Mouse (Mus musculus): ENCODE results near the gene Gadd45g. TPM values are rescaled to one million over a fixed set of nuclear protein-coding genes. Genes with fewer than 3 reads are reported as not detected.

Gadd45g gene
- 10 to 100 TPM; 10.3 to 22.3 (median 14.1) TPM for total RNA-seq (2022)

DNA sequence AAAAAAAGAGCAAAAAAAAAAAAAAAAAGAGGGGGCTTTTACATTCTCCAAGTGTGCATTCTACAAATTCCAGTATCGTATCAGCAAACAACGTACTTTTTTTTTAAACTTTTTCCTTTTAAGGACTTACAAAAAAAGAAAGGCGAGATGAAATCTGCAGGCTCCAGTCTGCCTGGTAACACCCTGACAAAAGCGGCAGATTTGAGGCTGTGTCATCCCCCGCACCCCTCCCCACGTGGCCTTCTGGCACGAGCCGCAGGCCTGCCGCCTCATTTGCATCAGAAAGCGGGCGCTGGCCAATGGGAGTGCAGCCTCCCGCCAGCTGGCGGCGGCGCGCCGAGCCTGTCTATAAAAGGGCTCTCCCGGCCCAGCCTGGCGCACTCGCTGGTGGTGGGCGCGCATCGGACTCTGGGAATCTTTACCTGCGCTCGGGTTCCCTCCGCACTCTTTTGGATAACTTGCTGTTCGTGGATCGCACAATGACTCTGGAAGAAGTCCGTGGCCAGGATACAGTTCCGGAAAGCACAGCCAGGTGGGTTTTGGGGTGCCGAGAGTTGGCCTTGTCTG lies at the start of gene Gadd45g:
TSS of gene Gadd45g (plus strand) at position 378 of the 567 bp plus-strand sequence.
- DNase-seq (ENCODE audit: low spot score in 2 of 2): peak; percentile 84 to 96

- no peak for DNase-seq (ENCODE audit: low spot score in 2 of 2)
Observed at GRCm38 (mm10) chr13:51797899-51798746, 48.4 kb upstream of the Gadd45g start.

DNA sequence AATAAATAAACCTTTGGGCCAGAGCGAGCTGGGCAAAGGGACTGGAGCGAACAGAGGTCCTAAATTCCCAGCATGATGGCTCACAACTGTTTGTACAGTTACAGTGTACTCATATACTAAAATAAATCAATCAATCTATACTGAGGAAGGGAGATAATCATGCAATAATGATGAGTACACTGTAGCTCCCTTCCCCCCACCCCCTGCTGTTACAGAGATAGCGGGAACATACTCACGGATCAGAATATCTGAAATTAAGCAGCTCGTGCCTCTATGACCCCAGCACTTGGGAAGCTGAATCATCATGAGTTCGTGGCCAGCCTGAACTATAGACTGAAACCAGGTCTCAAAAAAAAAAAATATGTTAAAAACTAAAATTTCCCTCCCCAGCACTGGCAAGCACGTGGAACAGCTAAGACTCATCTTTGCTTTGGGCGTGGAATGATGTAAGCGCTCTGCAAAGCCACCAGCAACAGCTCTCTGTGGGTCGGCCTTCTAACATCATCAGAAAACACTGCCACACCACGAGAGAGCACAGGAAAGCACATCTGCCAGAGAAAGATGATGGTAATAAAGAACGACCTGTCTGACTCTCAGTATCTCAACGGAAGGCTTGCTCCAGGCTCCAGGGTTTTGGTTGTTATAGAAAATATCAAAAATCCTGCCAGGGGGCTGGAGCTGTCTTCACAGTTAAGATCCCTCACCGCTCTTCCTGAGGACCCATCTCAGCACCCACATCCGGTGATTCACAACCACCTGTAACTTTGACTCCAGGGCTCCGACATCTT lies 46.5 kb upstream of the Gadd45g start:
- DNase-seq (ENCODE audit: low spot score in 2 of 2): no peak

DNA sequence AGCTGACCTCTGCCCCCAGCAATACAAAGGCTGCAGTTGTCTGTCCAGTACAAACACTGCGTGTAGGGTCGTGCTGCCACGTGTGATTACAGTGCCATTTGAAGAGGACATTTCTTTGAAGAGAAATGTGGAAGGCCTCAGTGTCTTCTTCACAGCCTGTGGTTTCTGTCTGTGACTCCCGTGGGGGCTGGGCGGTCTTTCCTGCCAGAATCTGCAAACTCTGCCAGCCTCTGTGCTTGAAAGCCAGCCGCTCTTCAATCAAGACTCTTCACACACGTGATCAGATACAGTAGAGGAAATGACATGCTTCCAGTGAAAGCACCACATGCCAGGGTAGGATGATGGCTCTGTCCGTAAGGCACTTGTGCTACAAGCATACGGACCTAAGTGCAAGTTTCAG lies 45.6 kb upstream of the Gadd45g start:
- DNase-seq (ENCODE audit: low spot score in 2 of 2): no peak

DNA sequence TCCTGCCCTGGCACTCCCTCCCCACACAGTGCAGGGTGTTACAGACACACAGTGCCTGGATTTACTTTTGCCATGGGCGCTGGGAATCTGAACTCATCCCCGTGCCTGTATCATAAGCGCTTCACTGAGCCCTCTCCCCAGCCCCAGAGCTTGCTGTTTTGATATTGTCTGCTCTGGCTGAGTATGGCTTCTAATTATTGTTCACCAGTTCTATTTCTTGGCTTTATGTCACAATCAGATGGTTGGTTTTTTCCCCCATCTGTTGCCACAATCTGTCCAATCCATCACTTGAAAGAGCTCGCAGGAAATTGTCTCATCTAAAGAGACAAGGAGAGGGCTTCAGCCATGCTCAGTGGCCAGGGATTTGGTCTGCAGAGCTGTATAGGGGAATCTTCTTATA lies 40.8 kb upstream of the Gadd45g start:
- no peak for DNase-seq (ENCODE audit: low spot score in 2 of 2)

- no peak for DNase-seq (ENCODE audit: low spot score in 2 of 2)
Observed at GRCm38 (mm10) chr13:51806220-51806619, 40.3 kb upstream of the Gadd45g start.

DNA sequence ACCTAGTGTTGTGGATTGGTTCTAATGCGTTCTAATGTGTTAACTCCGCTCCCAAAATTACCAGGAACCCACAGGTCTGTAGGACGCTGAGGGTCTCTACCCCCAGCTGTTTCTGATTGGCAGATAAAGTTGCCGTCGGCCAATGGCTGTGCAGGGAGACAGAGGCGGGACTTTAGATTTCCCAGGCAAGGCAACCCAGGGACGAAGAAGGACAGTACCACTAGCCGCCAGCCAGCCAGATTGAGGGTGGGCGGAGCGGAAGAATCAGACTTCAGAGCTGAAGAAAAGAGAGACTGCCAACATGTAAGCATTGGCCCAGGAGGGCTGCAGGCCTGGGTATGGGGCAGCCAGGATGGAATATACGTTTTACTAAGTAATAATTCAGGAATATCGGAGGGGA lies 38.3 kb upstream of the Gadd45g start:
- DNase-seq (ENCODE audit: low spot score in 2 of 2): peak in 1 of 2 experiments; percentile 46

- DNase-seq (ENCODE audit: low spot score in 2 of 2): no peak
Observed at GRCm38 (mm10) chr13:51813621-51814615, 32.6 kb upstream of the Gadd45g start.

DNA sequence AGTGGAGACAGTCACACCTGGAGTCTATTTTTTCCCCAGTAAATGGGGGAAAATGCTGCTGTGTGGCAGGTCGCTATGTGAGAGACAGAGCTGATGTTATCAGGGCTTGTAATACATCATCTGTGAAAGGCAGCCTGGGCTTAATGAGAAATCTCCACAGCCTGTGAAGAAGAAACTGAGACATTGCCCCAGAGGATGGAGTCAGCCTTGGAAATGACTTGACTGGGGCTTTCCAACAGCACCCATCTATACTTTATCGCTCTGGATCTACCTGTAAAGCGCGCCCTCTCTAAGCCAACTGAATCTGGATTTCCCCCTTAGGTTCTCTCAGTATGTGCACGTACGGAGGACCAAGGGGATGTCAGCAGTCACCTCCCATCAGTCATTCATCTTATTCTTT lies 31.8 kb upstream of the Gadd45g start:
- DNase-seq (ENCODE audit: low spot score in 2 of 2): no peak

DNA sequence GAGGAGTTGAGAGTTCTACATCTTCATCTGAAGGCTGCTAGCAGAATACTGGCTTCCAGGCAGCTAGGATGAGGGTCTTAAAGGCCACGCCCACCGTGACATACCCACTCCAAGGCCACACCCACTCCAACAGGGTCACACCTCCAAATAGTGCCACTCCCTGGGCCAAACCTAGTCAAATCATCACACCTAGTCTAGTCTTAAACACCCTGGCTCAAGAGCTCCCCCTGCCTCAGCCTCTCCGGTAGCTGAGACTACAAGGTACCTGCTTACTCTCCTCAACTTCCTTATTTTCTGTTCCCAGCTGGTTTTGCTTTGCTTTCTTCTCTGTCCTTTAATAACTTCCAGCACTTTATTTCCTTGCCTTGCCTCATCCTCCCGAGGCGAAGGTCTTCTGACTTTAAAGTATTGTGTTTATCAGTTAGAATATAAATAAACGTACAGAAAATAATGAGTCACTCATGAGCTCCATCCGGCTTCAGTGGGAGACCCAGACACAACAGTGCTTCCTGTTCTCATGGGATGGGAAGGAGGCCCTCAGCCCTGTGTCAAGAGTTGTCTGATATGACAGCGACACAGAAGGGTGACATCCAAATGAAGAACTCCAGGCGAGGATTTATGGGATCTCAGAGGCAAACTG lies 30.5 kb upstream of the Gadd45g start:
- DNase-seq (ENCODE audit: low spot score in 2 of 2): no peak

- DNase-seq (ENCODE audit: low spot score in 2 of 2): peak in 1 of 2 experiments; percentile 40
Observed at GRCm38 (mm10) chr13:51816559-51817041, 29.9 kb upstream of the Gadd45g start.

DNA sequence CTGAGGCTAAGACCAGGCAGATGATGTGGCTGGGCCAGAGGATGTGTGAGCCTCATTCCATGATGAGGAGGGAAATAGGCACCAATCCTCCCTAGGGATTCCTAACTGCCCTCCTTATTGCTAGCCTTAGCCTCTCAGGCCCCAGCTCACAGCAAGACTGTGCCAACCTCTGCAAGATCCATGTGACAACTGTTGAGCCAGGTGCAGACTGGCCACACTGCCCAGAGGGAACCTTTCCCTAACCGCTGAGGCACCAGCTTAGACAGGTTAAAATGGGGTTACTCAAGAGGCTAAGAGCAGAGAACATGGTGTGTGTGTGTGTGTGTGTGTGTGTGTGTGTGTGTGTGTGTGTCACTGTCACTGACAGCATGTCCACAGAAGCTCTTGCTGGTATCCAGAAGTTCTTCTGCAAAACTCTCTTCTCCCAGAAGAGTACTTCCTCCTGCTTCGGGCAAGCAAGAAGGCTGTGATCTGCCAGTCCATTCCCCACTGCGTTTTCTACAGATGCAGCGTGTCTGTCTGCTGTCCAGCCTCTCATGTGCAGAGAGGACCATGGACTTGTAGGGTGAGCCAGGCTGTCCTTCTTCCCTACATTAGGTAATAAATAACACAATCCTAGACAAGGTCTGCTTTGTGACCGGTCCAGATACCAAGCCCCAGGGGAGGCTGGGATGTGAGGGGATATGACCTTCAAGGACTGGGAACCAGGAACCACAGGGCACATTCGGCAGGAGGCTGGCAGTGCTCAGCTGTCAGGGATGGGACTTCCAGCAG lies 28.1 kb upstream of the Gadd45g start:
- DNase-seq (ENCODE audit: low spot score in 2 of 2): no peak

DNA sequence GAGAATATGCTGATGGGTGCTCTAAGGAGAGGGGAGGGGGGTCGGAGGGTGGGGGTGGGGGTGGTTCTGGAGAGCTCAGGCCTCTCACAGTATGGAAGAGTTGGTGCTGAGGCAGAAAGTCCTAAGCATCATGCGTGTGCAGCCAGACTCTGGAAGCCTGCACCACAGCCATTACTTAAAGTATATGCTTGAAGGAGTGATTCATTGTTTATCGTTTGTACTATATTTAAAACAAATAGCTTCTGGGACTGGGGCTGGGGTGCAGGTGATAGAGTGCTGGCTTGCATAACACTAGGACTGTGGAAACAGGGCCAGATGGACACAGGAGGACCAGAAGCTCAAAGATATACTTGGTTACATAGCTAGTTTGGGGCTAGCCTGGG lies 27.5 kb upstream of the Gadd45g start:
- DNase-seq (ENCODE audit: low spot score in 2 of 2): no peak

DNA sequence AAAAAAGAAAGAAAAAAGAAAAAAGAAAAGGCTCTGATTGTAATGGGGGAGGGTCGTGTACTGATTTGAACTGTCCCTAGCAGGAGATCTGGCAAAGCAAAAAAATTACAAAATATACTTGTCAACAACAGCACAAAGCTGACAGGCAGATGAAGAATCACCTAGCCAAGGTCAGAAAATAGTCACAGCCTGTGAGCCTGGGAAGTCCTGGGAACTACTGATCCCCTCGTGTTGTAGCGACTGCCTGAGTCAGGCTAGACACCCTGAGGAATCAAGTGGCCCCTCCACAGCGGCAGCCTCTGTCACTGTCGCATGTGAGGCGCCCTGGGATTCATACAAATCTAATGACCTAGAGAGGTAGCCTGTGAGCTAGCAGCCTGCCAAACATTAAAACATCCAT lies 27.1 kb upstream of the Gadd45g start:
- DNase-seq (ENCODE audit: low spot score in 2 of 2): no peak

DNA sequence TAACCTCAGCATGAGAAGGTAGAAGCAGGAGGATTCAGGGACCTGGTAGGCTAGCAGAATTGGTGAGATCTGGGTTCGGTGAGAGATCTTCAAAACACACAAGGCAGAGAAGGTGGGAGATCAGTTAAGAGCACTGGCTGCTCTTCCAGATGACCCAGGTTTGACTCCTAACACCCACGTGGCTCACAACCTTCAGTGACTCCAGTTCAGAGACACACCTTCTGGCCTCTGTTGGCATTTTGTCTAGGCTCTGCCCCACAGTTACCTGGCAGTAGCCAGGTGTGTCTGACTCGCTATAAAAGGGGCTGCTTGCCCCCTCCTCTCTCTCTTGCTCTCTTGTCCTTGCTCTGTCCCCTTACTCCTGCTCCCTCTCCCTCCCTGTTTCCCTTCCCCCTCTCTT lies 24.5 kb upstream of the Gadd45g start:
- no peak for DNase-seq (ENCODE audit: low spot score in 2 of 2)

DNA sequence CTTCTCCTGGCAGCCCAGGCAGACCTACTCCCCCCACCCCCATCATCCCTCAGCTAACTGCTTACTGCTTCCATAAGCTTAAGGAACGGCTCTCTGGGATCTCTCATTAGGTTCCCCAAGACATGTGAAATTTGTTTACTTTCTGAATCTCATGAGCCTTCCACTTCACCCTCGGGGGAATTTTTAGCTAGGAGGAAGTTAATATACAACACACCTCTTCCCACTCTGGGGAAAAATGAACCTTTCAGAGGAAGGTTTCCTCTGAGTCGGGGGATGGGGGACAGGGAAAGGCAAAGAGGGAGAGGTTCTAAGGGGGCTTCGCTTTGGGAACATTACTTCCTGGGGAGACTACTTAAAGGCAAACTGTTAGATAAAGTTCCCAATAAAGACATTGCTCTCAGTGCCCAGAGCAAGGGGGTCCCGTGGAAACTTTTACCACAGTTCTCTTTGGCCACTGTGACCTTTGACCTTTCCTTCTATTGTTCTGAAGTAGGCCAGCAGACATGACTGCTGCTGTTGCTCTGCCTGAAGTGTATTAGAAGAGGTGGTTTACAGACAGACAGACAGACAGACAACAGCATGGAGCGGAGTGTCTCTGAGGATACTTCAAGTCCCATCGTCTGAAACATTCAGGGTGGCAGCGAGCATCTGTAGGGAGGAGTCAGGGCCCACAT lies 22.5 kb upstream of the Gadd45g start:
- DNase-seq (ENCODE audit: low spot score in 2 of 2): no peak

GRCm38 (mm10) chr13:51830744-51831450 lies 15.6 kb upstream of the Gadd45g start:
- no peak for DNase-seq (ENCODE audit: low spot score in 2 of 2)

DNA sequence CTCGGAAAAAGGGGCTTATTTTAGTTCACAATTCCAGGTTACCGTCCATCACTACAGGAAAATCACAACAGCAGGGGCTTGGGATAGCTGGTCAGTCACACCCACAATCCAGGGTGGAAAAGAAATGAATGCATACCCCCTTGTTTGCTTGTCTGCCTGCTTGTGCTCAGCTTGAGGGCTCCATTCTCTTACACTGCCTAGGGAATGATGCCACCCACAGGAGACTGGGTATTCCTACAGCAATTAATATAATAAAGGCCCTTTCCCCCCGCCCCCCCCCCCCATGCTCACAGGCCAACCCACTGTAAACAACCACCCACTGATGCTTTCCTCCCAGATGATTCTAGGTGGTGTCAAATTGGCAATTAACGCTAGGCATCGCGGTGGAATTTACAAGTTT lies 14.0 kb upstream of the Gadd45g start:
- DNase-seq (ENCODE audit: low spot score in 2 of 2): no peak

All from left cerebral cortex, adult 8-10 months (tissue).